Mouse (Mus musculus) heart, adult 2 months (tissue): ENCODE measurements around the gene 2300009A05Rik.

Experiments
- CTCF ChIP-seq: fragments of 200-600 bp; IDR thresholded peaks from 2 replicates; pipeline ENCODE4 v1.8.1; 2022; ENCODE audit warnings: antibody characterized with exemption, mild to moderate bottlenecking, moderate library complexity
- POLR2A ChIP-seq: fragments of 200-500 bp; IDR thresholded peaks from 2 replicates; pipeline ENCODE4 v1.6.1; 2011; ENCODE audit warnings: mild to moderate bottlenecking, low read depth, low read length, control low read depth; ENCODE audit not compliant: insufficient read depth

DNA sequence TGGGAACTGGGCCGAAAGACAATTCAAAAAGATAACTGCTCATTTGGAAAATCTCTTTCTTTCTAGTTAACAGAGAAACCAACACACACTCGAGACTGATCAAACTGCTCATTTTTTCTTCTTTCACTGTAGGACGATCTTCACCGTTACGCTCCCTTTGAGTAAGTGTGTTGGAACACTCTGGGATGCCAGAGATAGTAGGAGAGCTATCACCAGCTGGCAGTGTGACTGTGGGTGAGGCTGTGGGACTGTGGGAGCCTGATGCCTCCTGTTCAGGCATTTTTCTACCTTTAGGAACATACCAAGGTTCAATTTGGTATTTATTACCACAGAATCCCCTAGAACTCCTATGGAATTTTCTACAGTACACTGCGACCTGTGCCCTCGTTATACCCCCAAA lies 3.4 kb downstream of the 2300009A05Rik start:
- TF ChIP-seq CTCF (no peak), POLR2A (no peak)
